Mouse (Mus musculus) ZHBTc4 (cell line): ENCODE results near the gene Vsig8.

Source experiments
- DNase-seq: peaks from one replicate; pipeline ENCODE4 v3.0.0-alpha.2; 2011; ENCODE audit warnings: low read depth, low spot score

Vsig8 gene

GRCm38 (mm10) chr1:172590385-172590784 is 34.6 kb downstream of the Vsig8 start, which contains the start of gene Slamf8:
Slamf8 (minus strand) TSS chr1:172590568.
- no peak for DNase-seq

- DNase-seq: no peak
These were observed 37.6 kb downstream of the Vsig8 start for GRCm38 (mm10) chr1:172593321-172593720.

- no peak for DNase-seq
These were observed 38.2 kb downstream of the Vsig8 start for GRCm38 (mm10) chr1:172593956-172594355.

GRCm38 (mm10) chr1:172594495-172594894 is 38.8 kb downstream of the Vsig8 start:
- peak; percentile 63 for DNase-seq

- no peak for DNase-seq
These were observed 46.6 kb downstream of the Vsig8 start, which contains the start of gene Fcrl6 for GRCm38 (mm10) chr1:172602326-172602725. Fcrl6 (minus strand) TSS chr1:172602551.

GRCm38 (mm10) chr1:172611304-172611703 is 55.6 kb downstream of the Vsig8 start:
- DNase-seq: no peak

GRCm38 (mm10) chr1:172612745-172613144 is 57.0 kb downstream of the Vsig8 start:
- peak; percentile 30 for DNase-seq
